Mouse (Mus musculus) R1 (cell line): ENCODE results near the gene Ints3.

ENCODE experiments used
- DNase-seq: peaks from one replicate; pipeline ENCODE4 v3.0.0-alpha.2; 2018; ENCODE audit warnings: low read depth, low spot score

Gene Ints3

DNA sequence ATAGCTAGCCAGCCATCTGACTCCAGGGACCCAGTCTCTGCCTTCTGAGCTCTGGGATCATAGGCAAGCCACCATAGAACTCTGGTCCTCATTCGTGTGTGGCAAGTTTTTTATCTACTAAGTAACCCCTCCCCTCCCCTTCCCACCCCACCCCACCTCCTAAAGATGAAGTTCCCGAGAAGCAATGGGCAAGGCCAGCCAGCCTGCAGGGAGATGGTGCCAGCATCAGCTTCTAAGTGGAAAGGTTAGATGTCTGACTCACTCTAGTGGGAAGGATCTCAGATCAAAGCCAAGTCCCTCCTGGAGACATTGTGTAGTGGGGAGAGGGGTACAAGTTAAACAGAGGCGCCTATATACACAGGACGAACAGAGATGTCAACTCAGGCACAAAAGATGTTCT is 42.4 kb downstream of the Ints3 start:
- no peak for DNase-seq

DNA sequence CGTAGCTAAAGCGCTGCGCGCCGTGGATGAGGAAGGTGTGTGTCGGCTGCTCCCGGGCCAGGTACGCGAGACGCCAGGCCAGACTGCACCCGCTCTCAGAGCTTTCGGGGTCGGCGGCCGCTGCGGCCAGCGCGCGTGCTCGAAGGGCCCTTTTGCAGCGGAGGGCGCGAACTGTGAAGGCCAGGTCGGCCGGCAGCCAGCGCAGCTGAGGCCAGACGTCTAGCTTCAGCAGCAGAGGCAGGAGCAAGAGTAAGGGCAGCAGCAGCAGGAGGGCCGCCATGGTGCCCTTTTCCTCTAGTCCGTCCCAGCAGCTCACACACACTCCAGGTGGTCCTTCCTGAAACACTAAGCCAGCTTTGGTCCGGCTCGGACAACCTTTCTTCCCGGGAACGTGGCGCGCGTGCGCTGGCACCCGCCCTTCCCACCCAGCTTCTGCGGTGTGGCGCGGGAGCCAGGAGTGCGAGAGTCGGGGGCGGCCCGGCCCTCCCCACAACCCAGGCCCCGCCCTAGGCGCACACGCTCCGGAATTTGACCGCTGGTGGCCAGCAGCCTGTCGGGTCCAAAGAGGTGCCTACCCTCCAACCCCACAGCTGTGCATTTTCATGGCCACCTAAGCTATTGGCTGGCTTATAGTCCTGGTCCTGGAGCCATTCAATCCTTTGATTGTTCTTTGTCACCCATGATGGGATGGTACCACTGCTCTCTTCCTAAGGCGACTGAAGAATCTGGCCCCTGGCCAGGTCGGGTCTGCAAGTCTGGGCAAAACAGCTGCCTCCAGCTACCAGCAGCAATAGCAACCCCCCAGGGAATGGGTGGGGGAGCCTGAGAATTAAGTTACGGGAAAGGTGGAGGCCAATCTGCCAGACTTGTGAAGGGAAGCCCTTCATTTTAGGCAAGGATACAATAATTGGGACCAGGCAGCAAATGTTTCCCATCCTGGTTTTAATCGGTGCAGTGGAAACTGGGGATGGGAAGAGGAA is 43.6 kb downstream of the Ints3 start, which contains the start of gene Slc27a3:
TSS of gene Slc27a3 (minus strand) at position 428 of the 980 bp plus-strand sequence.
- DNase-seq = peak; percentile 81

DNA sequence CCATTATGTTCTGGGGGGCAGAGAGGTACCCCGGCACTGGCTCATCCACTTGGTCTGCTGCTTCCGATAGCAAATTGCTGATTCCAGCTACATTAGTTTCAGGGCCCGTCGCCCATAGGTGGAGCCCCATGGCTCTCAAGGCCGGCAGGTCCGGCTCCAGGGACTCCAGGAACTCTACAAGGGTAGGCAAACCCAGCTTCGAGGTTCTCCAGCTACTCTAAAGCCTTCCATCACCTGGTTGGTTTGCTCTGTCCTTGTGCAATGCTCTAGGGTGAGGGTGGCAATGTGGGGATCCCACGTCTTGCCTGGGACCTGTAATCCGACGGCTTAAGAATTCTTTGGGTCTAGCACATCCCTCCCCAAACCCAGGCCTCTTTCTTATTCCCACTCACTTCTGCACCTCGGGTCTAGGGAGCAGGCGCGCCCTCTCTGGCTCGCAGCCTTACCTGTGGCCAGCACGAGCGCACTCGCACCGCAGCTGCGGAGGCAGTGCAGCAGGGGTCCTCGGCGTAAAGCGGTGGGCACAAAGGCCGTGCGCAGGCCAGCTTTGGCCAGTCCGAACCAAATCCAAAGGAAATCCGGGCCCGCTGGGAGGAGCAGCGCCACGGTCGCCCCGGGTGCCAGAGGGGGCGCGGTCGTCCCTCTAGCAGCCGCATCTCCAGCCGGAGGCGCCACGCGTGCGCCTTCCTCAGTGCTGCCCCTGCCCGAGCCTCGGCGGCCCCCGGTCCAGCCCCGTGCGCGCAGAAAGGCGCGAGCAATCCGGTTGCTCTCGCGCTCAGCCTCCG is 44.5 kb downstream of the Ints3 start:
- DNase-seq = peak; percentile 70

DNA sequence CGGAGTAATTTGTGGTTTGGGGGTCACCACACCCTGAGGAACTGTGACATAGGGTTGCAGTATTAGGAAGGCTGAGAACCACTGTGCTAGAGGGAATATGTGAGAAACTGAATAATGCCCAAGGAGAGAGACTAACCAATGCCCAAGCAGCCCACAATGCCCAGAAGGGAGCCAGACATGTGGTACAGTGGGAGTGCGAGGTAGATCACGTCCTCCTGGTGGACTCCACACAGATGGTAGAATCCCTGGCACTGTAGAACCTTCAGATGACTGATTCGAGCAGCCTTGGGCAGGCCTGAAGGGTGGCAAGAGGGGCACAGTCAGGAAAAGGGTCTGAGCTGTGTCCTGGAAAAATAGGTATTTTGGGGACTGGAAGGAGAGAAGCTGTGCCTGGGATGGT is 45.2 kb downstream of the Ints3 start:
- DNase-seq = no peak

DNA sequence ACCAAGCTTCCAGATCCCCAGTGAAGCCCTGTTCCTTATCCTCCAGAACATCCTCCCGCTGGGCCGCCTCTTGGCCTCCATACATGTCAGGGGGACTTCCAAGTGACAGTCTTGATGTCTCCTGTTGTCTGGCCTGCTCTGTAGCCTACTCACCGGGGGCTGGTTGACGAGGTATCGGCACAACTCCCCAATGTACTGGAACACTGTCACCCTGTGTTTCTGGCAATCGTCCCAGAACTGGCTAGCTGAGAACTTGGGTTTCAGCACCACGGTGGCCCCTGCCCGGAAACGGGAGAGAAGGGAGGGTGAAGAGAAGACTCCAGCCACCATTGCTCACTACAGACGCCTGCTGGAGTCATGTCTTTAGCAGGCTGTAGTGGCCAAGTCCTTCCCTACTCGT is 45.9 kb downstream of the Ints3 start:
- DNase-seq = no peak

DNA sequence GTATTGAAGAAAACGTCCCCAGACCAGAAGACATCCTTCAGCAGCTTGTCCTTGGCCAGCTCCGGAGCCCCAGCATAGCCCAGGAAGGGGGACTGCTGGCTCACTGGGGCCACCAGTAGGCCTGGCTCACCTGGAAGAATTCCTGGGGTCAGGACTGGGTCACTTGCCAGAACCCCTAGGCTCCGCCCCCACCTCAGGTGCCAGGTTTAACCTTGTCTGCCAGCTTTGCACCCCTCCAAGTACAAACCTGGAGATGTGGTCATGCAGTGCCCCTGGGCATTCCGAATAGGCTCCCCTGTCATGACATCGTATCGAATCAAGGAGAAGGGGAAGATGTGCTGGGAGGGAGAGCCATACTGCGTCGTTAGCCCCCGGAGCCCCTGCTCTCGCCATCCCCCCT is 46.6 kb downstream of the Ints3 start:
- no peak for DNase-seq

DNA sequence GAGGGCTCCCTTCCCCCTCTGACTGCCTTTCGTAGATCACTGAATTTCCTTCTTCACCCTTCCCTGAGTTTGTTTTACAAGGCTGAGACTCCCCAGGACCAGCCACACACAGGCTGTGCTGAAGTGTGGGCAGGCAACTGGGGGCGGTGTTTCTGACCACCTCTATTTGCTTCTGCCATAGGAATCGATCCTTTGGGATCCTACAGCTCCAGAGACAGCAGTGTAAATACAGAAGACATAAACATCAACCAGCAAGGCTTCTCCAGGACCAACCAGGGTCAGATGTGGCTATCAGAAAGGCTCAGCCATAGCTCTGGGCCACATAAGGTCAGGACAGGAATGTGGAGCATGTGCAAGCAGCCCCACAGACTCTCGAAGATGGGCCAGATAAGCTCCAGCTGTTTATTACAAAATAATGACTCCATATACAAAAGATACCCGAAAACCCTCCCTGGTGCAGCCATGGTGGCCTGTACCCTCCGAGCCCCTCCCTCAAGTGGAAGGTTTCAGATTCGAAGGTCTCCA is 48.5 kb downstream of the Ints3 start:
- no peak for DNase-seq

DNA sequence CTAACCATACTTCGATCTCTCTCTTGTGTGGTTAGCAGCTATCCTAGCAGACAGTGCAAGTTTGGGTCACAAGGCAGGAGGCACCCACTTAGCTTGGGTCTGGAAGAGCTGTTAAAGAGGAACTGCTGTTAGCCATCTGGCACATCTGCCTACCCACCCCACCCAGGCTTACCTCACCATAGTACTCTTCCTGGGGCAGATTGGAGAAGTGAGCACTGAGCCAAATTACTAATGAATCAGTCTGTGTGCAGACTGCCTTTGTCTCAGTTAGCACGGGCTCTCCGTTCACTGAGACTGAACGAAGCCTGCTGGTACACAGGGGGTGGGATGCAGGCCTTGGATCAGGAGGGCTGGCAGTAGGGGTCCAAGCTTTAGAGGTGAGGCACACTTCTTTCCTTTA is 49.7 kb downstream of the Ints3 start:
- DNase-seq = no peak

DNA sequence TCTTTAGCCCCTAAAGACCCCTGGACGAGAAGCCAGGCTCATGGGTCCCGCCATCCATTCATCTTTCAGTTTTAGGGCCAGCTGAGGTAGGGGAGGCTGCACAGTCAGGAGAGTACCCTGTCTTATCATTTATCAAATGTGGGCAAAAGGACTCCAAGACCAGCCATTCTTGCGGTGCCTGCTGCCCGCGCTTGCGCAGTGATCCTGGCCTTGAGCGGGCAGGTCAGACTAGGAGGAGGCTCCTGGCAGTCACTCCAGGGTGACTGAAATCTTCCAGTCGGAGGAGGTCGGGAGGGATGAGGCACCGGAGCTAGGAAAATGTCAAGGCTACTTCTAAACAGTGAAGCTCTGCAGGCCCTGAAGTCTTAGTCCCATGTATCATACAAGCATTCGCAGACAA is 51.7 kb downstream of the Ints3 start:
- DNase-seq = peak; percentile 47

DNA sequence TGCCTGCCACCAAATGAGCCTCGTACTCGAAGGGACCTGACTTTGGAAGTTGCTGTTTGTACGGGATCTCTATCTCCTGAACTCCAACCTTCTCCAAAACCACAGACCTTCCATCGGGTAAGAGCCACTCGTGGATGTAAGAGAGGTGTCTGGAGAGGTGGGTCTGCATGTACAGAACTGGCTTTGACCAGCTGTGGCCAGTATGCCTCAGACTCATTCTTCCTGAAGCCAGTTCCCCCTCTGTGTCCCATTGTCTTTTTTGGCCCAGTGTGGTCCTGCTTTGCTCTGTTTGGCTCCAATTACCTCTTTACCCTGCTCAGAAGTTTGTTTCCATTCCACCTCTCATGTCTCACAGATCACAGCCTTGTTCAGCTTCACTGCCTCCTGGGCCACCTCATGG is 54.9 kb downstream of the Ints3 start:
- DNase-seq = peak; percentile 31

DNA sequence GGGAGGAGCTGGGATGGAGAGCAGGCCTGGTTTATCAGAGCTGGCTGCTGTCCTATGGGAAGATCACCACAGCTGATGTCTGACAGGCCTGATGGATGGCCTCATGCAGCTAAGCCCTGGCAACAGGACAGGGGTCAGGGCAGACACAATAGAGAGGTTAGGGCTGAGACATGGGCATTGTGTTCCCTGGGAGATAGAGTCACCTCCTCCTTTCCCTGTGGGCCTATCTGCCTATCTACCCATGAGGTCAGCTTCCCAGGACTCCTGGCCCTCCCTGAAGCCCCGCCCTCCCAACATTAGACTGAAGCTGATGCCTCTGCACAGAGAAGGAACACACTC is 57.2 kb downstream of the Ints3 start:
- DNase-seq = no peak

DNA sequence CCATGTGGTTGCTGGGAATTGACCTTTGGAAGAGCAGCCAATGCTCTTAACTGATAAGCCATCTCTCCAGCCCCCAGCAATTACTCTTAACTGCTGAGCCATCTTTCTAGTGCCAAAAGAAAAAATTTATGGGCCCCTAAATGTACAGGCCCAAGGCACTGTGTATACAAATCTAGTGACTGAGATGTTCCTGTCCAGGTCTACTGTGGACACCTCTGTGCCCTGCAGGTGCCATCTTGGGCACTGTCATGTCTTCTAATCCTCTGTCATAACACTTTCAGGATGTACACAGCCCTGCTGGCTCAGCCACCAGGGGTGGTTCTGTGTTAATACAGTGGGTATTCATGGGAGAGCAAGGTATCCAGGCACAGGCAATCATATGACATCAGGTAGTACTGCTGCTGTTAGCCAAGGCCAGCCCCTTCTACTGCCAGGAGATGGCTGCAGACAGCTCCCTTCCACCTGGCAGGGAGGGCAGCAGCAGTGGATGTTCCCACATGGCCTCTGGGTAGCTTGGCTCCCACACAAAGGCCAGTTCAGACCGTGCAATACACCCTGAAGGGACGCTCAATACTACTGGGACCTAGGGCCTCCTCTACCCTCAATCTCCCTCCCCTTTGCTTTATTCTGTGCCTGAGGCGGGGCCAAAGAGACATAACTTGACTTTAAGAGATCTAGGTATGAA is 57.7 kb downstream of the Ints3 start:
- DNase-seq = no peak

DNA sequence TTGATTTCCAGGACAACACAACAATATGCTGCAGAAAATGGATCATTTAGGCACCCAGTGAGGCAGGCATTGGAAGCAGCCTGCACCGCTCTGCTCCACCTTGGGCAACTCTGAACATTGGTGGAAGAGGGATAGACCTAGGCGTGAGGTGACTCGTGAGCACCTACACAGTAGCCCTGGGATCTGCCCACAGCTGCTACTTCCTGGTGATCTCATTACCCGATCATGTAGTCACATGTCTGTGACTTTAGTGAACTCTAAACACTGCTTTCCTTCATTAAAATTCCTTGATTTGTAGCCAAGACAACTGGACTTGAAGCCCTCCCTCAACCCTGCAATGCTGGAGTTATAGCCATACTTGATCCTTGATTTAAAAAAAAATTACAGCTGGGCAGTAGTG is 59.1 kb downstream of the Ints3 start:
- no peak for DNase-seq

DNA sequence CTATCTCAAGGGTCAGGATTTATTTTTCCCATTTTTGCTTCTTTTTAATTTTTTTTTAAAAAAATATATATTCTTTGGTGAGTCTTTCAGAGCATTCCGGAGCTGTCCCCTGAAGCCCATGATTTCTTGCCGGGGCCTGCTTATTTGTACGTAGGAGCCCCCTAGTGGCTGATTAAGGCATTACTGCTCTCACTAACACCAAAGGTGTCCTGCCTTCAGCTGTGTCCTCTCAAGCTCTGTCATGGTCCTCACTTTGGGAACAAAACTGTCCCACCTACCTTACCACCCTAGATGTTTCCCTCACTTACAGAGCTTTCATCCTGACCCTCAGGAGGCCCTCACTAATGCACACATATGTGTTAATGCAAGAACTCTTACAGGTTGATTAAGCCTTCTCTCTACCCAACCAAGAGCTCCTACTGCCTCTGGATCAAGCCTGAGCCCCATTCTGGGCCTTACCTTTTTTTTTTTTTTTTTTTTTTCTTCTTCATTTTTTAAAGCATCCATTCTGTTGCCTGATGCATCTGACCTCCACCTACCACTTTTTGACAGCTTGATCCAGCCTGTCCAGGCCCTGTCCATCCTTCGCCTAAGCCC is 59.9 kb downstream of the Ints3 start:
- peak; percentile 89 for DNase-seq

DNA sequence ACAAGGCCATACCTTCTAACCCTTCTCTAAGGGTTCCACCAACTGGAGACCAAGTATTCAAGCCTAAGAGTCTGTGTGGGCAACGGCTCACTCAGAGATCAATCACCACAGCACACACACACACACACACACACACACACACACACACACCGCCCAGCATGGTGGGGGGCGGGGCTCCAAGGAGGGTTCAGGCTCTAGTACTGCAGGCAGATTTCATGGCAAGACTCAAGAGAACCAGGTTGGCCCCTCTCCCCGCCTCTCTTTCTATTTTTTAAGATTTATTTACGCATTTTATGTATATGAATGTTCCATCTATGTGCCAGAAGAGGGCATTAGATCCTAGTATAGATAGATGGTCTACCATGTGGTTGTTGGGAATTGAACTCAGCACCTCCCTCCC is 60.6 kb downstream of the Ints3 start:
- DNase-seq = peak; percentile 37

DNA sequence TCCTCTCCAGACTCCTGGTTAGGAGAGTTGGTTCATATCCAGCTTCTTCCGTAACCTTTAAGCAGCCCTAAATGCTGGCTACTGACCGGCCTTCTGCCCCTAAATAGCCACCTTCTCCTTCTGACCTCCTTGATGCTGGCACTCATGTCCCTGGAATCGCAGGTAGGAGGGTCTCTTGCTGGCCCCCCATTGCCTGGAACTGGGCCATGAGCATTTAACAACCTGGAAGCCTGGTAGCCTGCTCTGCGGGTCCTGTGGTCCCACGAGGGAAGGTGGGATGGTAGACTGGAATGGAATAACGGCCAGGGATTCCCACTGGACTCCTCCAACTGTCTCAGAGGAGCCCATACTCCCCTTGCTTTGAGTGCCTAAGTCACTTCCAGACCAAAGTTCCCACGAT is 61.6 kb downstream of the Ints3 start:
- no peak for DNase-seq

DNA sequence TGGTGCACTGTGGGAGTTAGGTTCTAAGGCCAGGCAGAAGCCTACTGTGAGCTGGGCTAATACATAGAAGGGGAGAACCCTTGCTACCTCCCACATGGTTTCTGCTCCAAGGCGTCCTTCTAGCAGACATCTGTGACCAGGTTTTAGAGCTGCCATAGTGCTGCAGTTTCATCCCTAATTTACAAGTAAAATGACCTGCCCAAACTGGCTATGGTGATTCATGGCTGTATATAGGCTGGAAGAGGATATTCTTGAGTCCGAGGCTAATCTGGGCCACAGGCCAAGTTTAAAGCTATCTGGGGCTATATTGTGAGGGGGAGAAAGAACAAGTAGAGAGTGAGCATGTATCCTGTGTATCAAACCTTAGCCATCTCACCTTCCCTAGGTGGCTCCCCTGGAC is 64.4 kb downstream of the Ints3 start:
- no peak for DNase-seq

DNA sequence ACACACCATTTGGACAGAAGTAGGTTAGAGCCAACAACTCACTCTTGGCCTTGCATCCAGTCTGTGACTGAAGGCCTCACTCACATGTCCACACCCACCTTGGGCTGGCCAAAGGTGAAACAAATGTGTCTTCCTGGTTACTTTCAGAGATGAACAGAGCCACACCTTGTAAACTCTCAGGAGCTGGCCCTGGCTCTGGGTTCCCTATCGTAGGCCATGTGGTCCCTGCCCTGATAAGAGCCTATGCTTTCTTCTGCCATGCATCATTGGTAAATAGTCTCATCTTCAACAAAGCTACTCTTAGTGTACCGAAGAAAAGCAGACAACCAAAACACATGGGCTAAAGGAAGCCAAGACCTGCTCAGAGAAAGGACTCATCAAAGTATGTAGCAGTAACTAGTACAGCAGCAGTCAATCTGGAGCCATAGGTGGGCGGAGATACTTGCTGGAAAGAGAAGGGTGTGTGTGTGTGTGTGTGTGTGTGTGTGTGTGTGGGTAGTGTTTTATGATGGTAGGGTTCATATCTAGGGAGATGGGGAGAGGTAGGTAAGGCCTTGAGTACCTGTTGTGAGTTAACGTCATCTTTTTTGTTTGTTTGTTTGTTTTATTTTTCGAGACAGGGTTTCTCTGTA is 66.3 kb downstream of the Ints3 start:
- no peak for DNase-seq

DNA sequence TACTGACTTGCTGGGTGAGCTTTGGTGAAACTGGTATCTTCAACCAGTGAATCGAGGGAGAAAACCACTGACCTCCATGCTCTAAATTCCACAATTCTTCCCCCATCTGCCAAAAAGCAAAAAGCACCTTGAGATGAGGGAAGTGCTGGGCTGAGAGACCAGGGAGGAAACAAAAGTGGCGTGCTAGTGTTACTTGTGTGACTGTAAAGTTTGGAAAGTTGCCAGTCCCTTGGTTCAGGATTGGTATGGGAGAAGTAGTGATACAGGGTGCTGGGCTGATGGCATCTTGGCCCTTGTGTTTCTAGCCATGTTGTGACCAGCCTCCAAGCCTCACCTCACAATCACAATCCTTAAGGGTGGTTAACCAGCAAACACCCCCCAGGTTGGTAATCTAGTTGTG is 71.1 kb downstream of the Ints3 start:
- no peak for DNase-seq

DNA sequence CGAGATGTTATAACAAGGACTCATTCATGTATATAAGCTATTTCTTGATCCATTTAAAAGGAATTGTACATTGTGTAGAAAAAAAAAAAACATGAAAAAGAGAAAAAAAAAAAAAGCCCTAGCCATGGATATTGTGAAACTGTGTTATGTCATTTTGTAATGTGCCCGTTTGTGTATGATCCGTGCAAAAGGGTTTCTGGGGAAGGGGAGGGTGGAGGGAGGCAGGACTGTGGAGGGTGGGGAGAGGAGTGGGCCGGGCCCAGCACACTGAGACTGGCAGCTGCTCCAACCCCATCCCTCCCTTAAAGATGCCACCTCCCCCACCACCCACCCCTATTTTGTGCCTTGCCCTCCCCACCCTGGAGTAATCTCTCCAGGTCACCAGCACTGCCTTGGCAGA is 71.9 kb downstream of the Ints3 start:
- DNase-seq = no peak

DNA sequence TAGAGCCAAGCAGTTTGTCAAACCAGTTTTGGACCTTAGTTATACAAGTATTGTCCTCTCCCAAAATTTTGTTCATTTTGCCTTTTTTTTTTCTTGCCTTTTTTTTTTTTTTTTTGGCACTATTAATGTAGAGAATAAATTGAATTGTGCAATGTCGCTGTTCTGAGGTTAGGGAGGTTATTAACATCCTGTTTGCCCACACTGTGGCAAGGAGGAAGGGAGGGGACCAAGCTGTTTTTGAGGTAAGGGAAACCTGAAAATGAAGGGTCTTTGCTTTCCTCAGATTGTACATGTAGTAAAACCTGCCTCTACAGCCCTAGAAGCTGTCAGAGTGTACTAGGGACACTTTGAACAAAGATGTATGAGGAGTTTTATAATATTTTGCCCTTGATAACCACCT is 74.2 kb downstream of the Ints3 start:
- no peak for DNase-seq
